Mouse (Mus musculus) forebrain, embryonic 11.5 days (tissue): ENCODE results near the gene Nrf1. TPM values are rescaled to one million over a fixed set of nuclear protein-coding genes. Genes with fewer than 3 reads are reported as not detected.

Experiments
- ATAC-seq: fragments of 200-750 bp; cut with Nextera tagmentation; replicated peaks from 2 replicates; pipeline ENCODE4 v1.8.0; 2017; ENCODE audit warnings: moderate TSS enrichment; ENCODE audit not compliant: low FRiP score
- DNase-seq: peaks from one replicate; pipeline ENCODE4 v3.0.0-alpha.2; 2017; ENCODE audit warnings: low spot score
- H3K27ac ChIP-seq: fragments of 300-500 bp; sonication (generic); 2 replicates; pipeline ENCODE4 v1.5.1; 2014; ENCODE audit warnings: low read depth, low read length
- H3K27me3 ChIP-seq: fragments of 300-500 bp; sonication (generic); 2 replicates; pipeline ENCODE4 v1.6.1; 2014; ENCODE audit warnings: mild to moderate bottlenecking, low read length, mixed read lengths; ENCODE audit not compliant: control insufficient read depth, insufficient read depth
- H3K36me3 ChIP-seq: fragments of 300-500 bp; sonication (generic); 2 replicates; pipeline ENCODE4 v1.6.1; 2014; ENCODE audit warnings: mild to moderate bottlenecking, low read length, moderate library complexity, mixed read lengths; ENCODE audit not compliant: control insufficient read depth, insufficient read depth
- H3K4me1 ChIP-seq: fragments of 300-500 bp; sonication (generic); replicated peaks from 2 replicates; pipeline ENCODE4 v1.6.1; 2014; ENCODE audit warnings: low read length, mixed read lengths; ENCODE audit not compliant: control insufficient read depth, insufficient read depth
- H3K4me2 ChIP-seq: fragments of 300-500 bp; sonication (generic); 2 replicates; pipeline ENCODE4 v1.6.1; 2014; ENCODE audit warnings: low read depth, mild to moderate bottlenecking, low read length, moderate library complexity, mixed read lengths; ENCODE audit not compliant: severe bottlenecking
- H3K4me3 ChIP-seq: fragments of 300-500 bp; sonication (generic); 2 replicates; pipeline ENCODE4 v1.5.1; 2014; ENCODE audit warnings: low read depth, low read length
- H3K9ac ChIP-seq: fragments of 300-500 bp; sonication (generic); 2 replicates; pipeline ENCODE4 v1.6.1; 2014; ENCODE audit warnings: low read length
- H3K9me3 ChIP-seq: fragments of 300-500 bp; sonication (generic); 2 replicates; pipeline ENCODE4 v1.6.1; 2016; ENCODE audit warnings: low read length, mixed read lengths; ENCODE audit not compliant: control insufficient read depth
- WGBS: fragments of 180-500 bp; shearing (Covaris S2); extraction: QIAGEN DNeasy Blood & Tissue Kit; methylation state at CpG from one replicate; pipeline ENCODE4 v1.1.7; 2014; 5-methylcytosine and 5-hydroxymethylcytosine counted together
- polyA plus RNA-seq: library from polyadenylated mRNA; unstranded; fragments of >200 nt; fragmentation: Nextera tagmentation; extraction: Ambion mirVana; gene quantifications from 2 replicates; pipeline ENCODE4 v1.2.1, GENCODE M21; 2014

Gene Nrf1
- polyA plus RNA-seq: 87.2 and 95.3 TPM in 2 replicates

GRCm38 (mm10) chr6:30047271-30048162, at the start of gene Nrf1:
TSS of gene Nrf1 (plus strand) at chr6:30047988.
- Histone ChIP-seq H3K4me3 (peak within 1 kb of the TSS; percentile 98), H3K36me3 (no peaks in the 10 kb centered on the region), H3K9ac (peak within 1 kb of the TSS; percentile 99), H3K9me3 (no peaks in the 10 kb centered on the region), H3K4me1 (no peaks in the 10 kb centered on the region), H3K4me2 (peak within 1 kb of the TSS; percentile 64), H3K27ac (peak within 1 kb of the TSS; percentile 100), H3K27me3 (no peaks in the 10 kb centered on the region)
- DNase-seq: peak; percentile 97
- WGBS: under 1% methylated on average over 62 of the region's 78 CpGs
- ATAC-seq: peak; percentile 95

DNA sequence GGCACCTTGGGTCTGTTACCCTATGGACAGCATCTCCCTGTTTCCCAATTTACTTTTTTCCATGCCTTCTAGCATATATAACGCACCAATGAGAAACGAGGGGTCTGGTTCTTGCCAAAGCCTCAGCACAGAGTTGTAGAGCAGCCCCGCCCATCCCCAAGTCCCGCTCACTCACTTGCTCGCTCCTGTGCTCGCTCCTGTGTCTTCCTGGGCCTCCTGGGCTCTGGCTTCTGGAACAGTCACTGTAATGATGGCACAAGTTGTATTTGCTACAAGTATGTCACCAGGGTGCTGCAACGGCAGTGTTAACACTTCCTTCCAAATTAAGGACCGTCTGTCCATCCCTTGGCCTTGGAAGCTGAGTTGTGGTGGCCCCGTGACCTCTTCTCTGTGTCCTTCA, 49.6 kb upstream of the Nrf1 start:
- no peak for DNase-seq
- H3K4me3 ChIP-seq: no peak overlapping the region
- no peak for ATAC-seq
- no peak overlapping the region for H3K27ac ChIP-seq
- no peaks in the 10 kb centered on the region for H3K36me3 ChIP-seq
- no peaks in the 10 kb centered on the region for H3K9me3 ChIP-seq
- H3K4me2 ChIP-seq: no peak overlapping the region
- H3K9ac ChIP-seq: no peak overlapping the region
- H3K27me3 ChIP-seq: no peaks in the 10 kb centered on the region
- 83% methylated on average over 9 of the region's 9 CpGs for WGBS
- no peaks in the 10 kb centered on the region for H3K4me1 ChIP-seq

DNA sequence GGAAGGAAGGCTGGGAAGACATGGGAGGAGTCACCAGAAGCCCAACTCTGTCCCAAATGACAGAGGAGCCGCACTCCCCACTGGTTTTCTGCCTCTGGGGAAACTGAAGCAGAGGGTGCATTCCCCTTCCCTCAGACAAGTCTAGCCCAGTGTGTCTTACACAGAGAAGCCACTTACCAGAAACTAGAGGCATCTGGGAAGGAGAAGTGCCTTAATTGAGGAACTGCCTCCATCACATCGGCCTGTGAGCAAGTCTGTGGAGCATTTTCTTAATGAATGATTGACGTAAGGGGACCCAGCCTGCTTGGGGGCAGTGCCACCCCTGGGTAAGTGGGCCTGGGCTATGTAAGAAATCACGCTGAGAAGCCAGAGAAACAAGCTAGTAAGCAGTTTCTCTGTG, 49.0 kb upstream of the Nrf1 start:
- no peak overlapping the region for H3K9ac ChIP-seq
- DNase-seq (no peak), ATAC-seq (no peak)
- no peak overlapping the region for H3K27ac ChIP-seq
- no peaks in the 10 kb centered on the region for H3K9me3 ChIP-seq
- H3K27me3 ChIP-seq: no peaks in the 10 kb centered on the region
- no peak overlapping the region for H3K4me2 ChIP-seq
- no peaks in the 10 kb centered on the region for H3K4me1 ChIP-seq
- no peak overlapping the region for H3K4me3 ChIP-seq
- WGBS: 69% methylated on average over 4 of the region's 4 CpGs
- H3K36me3 ChIP-seq: no peaks in the 10 kb centered on the region

- WGBS: 82% methylated on average over 9 of the region's 9 CpGs
- DNase-seq: no peak
- H3K9me3 ChIP-seq: no peaks in the 10 kb centered on the region
- H3K4me2 ChIP-seq: no peak overlapping the region
- H3K9ac ChIP-seq: no peak overlapping the region
- H3K27me3 ChIP-seq: no peaks in the 10 kb centered on the region
- H3K4me1 ChIP-seq: no peaks in the 10 kb centered on the region
- no peak overlapping the region for H3K4me3 ChIP-seq
- ATAC-seq: no peak
- H3K36me3 ChIP-seq: no peaks in the 10 kb centered on the region
- H3K27ac ChIP-seq: no peak overlapping the region
Measured at GRCm38 (mm10) chr6:30002628-30003027, 45.2 kb upstream of the Nrf1 start.

DNA sequence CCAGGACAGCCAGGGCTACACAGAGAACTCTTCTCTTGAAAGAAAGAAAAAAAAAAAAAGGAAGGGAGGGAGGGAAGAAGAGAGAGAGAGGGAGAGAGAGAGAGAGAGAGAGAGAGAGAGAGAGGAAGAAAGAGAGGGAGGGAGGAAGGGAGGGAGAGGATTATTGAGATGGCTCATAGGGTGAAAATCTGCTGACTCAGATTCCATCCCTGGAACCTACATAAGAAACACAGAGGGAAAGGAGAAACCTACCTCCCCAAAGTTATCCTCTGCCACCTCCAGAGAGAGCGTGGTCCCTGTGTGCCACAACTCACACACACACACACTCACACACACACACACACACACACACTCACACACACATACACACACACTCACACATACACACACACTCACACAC, 41.9 kb upstream of the Nrf1 start:
- DNase-seq: no peak
- H3K4me3 ChIP-seq: no peak overlapping the region
- no peak overlapping the region for H3K9ac ChIP-seq
- no peak overlapping the region for H3K27ac ChIP-seq
- WGBS: 75% methylated on average over 1 of the region's 1 CpGs
- H3K4me1 ChIP-seq: no peaks in the 10 kb centered on the region
- ATAC-seq: no peak
- H3K27me3 ChIP-seq: no peaks in the 10 kb centered on the region
- H3K4me2 ChIP-seq: no peak overlapping the region
- H3K36me3 ChIP-seq: no peaks in the 10 kb centered on the region
- no peaks in the 10 kb centered on the region for H3K9me3 ChIP-seq

- H3K4me3 ChIP-seq: no peak overlapping the region
- 86% methylated on average over 7 of the region's 7 CpGs for WGBS
- no peaks in the 10 kb centered on the region for H3K27me3 ChIP-seq
- no peak overlapping the region for H3K4me2 ChIP-seq
- no peak overlapping the region for H3K9ac ChIP-seq
- no peaks in the 10 kb centered on the region for H3K36me3 ChIP-seq
- no peak overlapping the region for H3K27ac ChIP-seq
- H3K9me3 ChIP-seq: no peaks in the 10 kb centered on the region
- H3K4me1 ChIP-seq: no peaks in the 10 kb centered on the region
- no peak for ATAC-seq
- DNase-seq: no peak
Measured at GRCm38 (mm10) chr6:30009204-30009603, 38.6 kb upstream of the Nrf1 start.

GRCm38 (mm10) chr6:30013520-30013919, 34.3 kb upstream of the Nrf1 start:
- H3K27ac ChIP-seq: no peak overlapping the region
- no peaks in the 10 kb centered on the region for H3K4me1 ChIP-seq
- DNase-seq (no peak), ATAC-seq (no peak)
- H3K9ac ChIP-seq: no peak overlapping the region
- no peaks in the 10 kb centered on the region for H3K9me3 ChIP-seq
- no peak overlapping the region for H3K4me2 ChIP-seq
- no peak overlapping the region for H3K4me3 ChIP-seq
- no peaks in the 10 kb centered on the region for H3K36me3 ChIP-seq
- 58% methylated on average over 2 of the region's 2 CpGs for WGBS
- H3K27me3 ChIP-seq: no peaks in the 10 kb centered on the region

DNA sequence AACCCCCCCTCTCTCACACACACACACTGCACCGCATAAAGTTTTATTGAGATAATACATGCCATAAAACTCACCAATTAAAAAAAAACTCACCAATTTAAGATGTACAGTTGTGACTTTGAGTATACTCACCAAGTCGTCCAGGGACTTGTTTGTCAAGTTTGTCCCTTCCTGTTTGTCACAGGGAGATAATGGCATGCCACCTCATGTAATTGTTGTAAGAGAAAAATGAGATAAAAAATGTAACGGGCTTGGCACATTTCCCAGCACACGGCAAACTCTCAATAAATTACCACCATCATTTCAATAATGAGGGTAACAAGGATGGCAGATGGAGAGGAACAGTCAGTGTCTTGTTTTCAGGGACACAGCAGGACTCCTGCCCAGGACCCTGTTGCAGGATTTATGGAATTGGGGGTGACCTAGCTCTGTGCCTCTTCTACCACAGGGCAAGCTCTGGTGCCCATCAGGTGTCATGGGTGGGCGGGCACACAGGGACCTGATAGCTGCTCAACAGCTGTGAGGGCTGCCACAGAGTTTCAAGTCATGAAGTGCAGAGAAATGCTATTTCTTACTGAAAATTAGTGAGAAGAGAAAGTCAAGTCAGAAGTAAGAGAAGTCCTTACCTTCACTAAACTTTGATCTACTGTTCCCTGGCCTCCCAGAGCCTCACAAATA, 33.5 kb upstream of the Nrf1 start:
- H3K4me2 ChIP-seq: no peak overlapping the region
- H3K36me3 ChIP-seq: no peaks in the 10 kb centered on the region
- no peak overlapping the region for H3K4me3 ChIP-seq
- H3K9ac ChIP-seq: no peak overlapping the region
- ATAC-seq: no peak
- no peaks in the 10 kb centered on the region for H3K4me1 ChIP-seq
- no peak overlapping the region for H3K27ac ChIP-seq
- no peak for DNase-seq
- H3K27me3 ChIP-seq: no peaks in the 10 kb centered on the region
- H3K9me3 ChIP-seq: no peaks in the 10 kb centered on the region
- WGBS: 85% methylated on average over 5 of the region's 5 CpGs
